Mouse (Mus musculus): ENCODE measurements around the gene Sos2. TPM values are rescaled to one million over a fixed set of nuclear protein-coding genes. Genes with fewer than 3 reads are reported as not detected.
"Not testable (repeated sequence)": the region's sequence is repeated elsewhere in the genome, so short reads cannot be mapped to it uniquely, and the experiment has no call there.

Sos2 gene
- polyA plus RNA-seq, 1 experiment from 2014 or later = 12.9 TPM

DNA sequence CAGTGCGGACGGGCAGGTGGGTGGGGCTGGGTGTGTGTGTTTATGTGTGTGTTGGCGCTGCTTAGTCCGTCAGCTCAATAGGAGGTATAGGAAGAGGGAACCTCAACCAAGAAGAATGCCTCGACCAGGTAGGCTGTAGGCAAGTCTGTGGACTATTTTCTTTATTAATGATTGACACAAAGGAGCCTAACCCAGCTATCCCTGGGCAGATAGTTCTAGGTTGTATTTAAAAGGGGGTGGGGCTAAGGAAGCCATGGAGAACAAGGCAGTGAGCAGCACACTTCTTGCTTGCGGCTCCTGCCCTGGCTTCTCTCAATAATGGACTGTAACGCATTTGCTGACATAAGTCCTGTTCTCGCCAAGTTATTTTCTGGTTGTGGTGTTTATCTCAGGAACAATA lies 32.1 kb downstream of the Sos2 start:
- Histone ChIP-seq H3K4me2 (ENCODE audit: low read length) (no peak overlapping the region), H3K4me3 (ENCODE audit: low read depth, low read length) (no peak overlapping the region), H3K9ac (ENCODE audit: low read depth, low read length) (no peak overlapping the region), H3K9me3 (replicated peaks; ENCODE audit: control insufficient read depth, low read length, poor library complexity, severe bottlenecking) (peaks cover 4% of the 10 kb centered on the region; the same call in 1 of the 2 replicates), H3K27ac (ENCODE audit: low read length) (no peak overlapping the region), H3K4me1 (ENCODE audit: control insufficient read depth, insufficient read depth, low read length) (no peaks in the 10 kb centered on the region), H3K27me3 (ENCODE audit: control insufficient read depth, insufficient read depth, low read depth, low read length) (no peaks in the 10 kb centered on the region), H3K36me3 (ENCODE audit: control insufficient read depth, insufficient read depth, low read length) (peaks cover 18% of the 10 kb centered on the region)
- ATAC-seq = no peak
- 90% methylated on average over 8 of the region's 8 CpGs for WGBS

DNA sequence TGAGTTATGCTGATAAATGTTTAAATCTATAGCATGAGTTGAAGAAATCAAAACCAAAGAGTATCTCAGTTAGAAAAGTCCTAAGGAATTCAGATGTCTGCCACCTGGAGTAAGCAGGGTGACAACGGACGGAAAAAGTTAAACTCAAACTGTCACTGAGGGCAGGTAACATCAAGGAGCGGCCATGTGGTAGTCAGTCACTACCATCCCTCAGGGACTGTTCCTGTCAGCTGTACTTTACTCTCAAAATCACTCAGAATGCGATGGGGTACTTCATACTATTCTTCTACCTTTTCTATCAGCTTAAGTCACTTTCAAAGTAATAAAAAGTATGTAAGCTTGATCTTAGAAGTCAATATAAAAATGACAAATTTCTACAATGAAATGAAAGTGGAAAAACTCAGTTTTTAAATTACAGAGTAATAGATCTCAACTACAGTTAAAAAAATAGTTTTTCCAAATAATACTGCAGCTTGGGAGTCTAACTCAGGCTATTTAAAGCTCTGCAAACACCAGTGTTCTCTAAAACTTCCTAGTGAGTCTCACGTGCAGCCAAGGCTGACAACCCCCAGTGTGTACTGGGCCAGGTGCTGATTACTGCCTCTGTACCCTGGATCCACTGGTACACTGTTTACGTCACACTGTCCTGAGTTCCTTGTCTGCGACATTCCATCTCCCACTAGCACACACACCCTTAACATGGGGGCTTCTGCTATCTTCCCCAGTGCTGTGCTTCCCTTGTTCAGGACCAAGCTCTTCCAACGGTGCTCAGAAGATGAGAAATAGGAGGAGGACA lies 35.6 kb downstream of the Sos2 start:
- peaks cover 5% of the 10 kb centered on the region; the same call in 1 of the 2 replicates for H3K36me3 ChIP-seq (ENCODE audit: control insufficient read depth, insufficient read depth, low read length)
- no peak overlapping the region for H3K27ac ChIP-seq (ENCODE audit: low read length)
- no peak overlapping the region for H3K4me2 ChIP-seq (ENCODE audit: low read length)
- no peaks in the 10 kb centered on the region for H3K9me3 ChIP-seq (replicated peaks; ENCODE audit: control insufficient read depth, low read length, poor library complexity, severe bottlenecking)
- no peaks in the 10 kb centered on the region for H3K27me3 ChIP-seq (ENCODE audit: control insufficient read depth, insufficient read depth, low read depth, low read length)
- H3K4me3 ChIP-seq (ENCODE audit: low read depth, low read length) = no peak overlapping the region
- H3K9ac ChIP-seq (ENCODE audit: low read depth, low read length) = no peak overlapping the region
- no peaks in the 10 kb centered on the region for H3K4me1 ChIP-seq (ENCODE audit: control insufficient read depth, insufficient read depth, low read length)
- 90% methylated on average over 8 of the region's 8 CpGs for WGBS
- ATAC-seq = no peak

DNA sequence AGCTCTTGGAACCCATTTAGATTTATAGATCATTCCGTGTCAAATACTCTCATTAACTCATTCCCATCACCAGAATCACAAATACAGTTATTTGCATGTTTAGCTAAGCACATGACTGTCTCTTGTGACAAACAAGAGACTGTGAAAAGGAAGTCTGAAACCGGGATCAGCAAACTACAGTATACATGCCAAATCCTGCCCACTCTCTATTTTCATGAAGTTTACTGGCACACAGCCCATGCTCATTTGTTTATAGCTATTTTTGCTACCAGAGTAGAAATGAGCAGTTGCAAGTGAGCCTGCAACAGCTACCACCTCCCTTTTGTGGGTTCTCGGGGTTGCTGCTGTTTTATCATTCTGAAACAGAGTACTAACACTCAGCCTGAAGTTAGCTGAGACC lies 36.8 kb downstream of the Sos2 start:
- Histone ChIP-seq H3K4me3 (ENCODE audit: low read depth, low read length) (no peak overlapping the region), H3K4me2 (ENCODE audit: low read length) (no peak overlapping the region), H3K4me1 (ENCODE audit: control insufficient read depth, insufficient read depth, low read length) (no peaks in the 10 kb centered on the region), H3K36me3 (ENCODE audit: control insufficient read depth, insufficient read depth, low read length) (peaks cover 5% of the 10 kb centered on the region), H3K27me3 (ENCODE audit: control insufficient read depth, insufficient read depth, low read depth, low read length) (no peaks in the 10 kb centered on the region), H3K27ac (ENCODE audit: low read length) (no peak overlapping the region), H3K9ac (ENCODE audit: low read depth, low read length) (no peak overlapping the region), H3K9me3 (replicated peaks; ENCODE audit: control insufficient read depth, low read length, poor library complexity, severe bottlenecking) (no peaks in the 10 kb centered on the region)
- no peak for ATAC-seq
- WGBS = 75% methylated on average over 3 of the region's 3 CpGs

GRCm38 (mm10) chr12:69642877-69643276 lies 38.8 kb downstream of the Sos2 start:
- peaks cover 13% of the 10 kb centered on the region for H3K36me3 ChIP-seq (ENCODE audit: control insufficient read depth, insufficient read depth, low read length)
- H3K9ac ChIP-seq (ENCODE audit: low read depth, low read length) = no peak overlapping the region
- no peak overlapping the region for H3K4me2 ChIP-seq (ENCODE audit: low read length)
- H3K27ac ChIP-seq (ENCODE audit: low read length) = no peak overlapping the region
- H3K4me1 ChIP-seq (ENCODE audit: control insufficient read depth, insufficient read depth, low read length) = no peaks in the 10 kb centered on the region
- 93% methylated on average over 5 of the region's 5 CpGs for WGBS
- ATAC-seq = no peak
- no peaks in the 10 kb centered on the region for H3K27me3 ChIP-seq (ENCODE audit: control insufficient read depth, insufficient read depth, low read depth, low read length)
- H3K9me3 ChIP-seq (replicated peaks; ENCODE audit: control insufficient read depth, low read length, poor library complexity, severe bottlenecking) = no peaks in the 10 kb centered on the region
- no peak overlapping the region for H3K4me3 ChIP-seq (ENCODE audit: low read depth, low read length)

DNA sequence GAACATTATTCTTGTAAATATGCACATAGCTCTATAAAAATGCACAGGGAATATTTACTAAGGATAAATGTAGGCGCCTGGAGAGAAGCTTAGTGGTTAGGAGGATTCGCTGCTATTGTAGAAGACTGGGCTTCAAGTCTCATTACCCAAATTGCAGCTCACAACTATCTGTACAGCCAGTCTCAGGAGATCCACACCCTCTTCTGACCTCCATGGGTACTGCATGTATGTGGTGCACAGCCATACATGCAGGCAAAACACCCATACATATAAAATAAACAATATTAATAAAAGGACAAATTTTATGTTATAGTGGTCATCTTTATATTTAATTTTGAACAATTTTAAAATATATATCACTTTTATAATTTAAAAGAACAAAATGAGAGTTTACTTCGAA lies 46.9 kb downstream of the Sos2 start:
- ATAC-seq = no peak
- H3K4me1 ChIP-seq (ENCODE audit: control insufficient read depth, insufficient read depth, low read length) = no peaks in the 10 kb centered on the region
- peaks cover 19% of the 10 kb centered on the region for H3K36me3 ChIP-seq (ENCODE audit: control insufficient read depth, insufficient read depth, low read length)
- H3K27ac ChIP-seq (ENCODE audit: low read length) = no peak overlapping the region
- 94% methylated on average over 3 of the region's 3 CpGs for WGBS
- H3K4me2 ChIP-seq (ENCODE audit: low read length) = no peak overlapping the region
- no peaks in the 10 kb centered on the region for H3K9me3 ChIP-seq (replicated peaks; ENCODE audit: control insufficient read depth, low read length, poor library complexity, severe bottlenecking)
- no peak overlapping the region for H3K4me3 ChIP-seq (ENCODE audit: low read depth, low read length)
- no peaks in the 10 kb centered on the region for H3K27me3 ChIP-seq (ENCODE audit: control insufficient read depth, insufficient read depth, low read depth, low read length)
- H3K9ac ChIP-seq (ENCODE audit: low read depth, low read length) = no peak overlapping the region

- H3K36me3 ChIP-seq (ENCODE audit: control insufficient read depth, insufficient read depth, low read length) = not testable (repeated sequence)
Measured at GRCm38 (mm10) chr12:69618590-69618989, 63.1 kb downstream of the Sos2 start.

GRCm38 (mm10) chr12:69604367-69604766 lies 77.3 kb downstream of the Sos2 start:
- WGBS = 93% methylated on average over 2 of the region's 2 CpGs
- ATAC-seq = no peak
- no peaks in the 10 kb centered on the region for H3K9me3 ChIP-seq (replicated peaks; ENCODE audit: control insufficient read depth, low read length, poor library complexity, severe bottlenecking)
- H3K9ac ChIP-seq (ENCODE audit: low read depth, low read length) = no peak overlapping the region
- no peaks in the 10 kb centered on the region for H3K4me1 ChIP-seq (ENCODE audit: control insufficient read depth, insufficient read depth, low read length)
- no peaks in the 10 kb centered on the region for H3K27me3 ChIP-seq (ENCODE audit: control insufficient read depth, insufficient read depth, low read depth, low read length)
- H3K4me2 ChIP-seq (ENCODE audit: low read length) = no peak overlapping the region
- H3K36me3 ChIP-seq (ENCODE audit: control insufficient read depth, insufficient read depth, low read length) = peaks cover 9% of the 10 kb centered on the region
- no peak overlapping the region for H3K4me3 ChIP-seq (ENCODE audit: low read depth, low read length)
- no peak overlapping the region for H3K27ac ChIP-seq (ENCODE audit: low read length)

More at GRCm38 (mm10) chr12:69618590-69618989, 63.1 kb downstream of the Sos2 start:
- H3K27me3 ChIP-seq (ENCODE audit: control insufficient read depth, insufficient read depth, low read depth, low read length); H3K4me3 ChIP-seq (ENCODE audit: low read depth, low read length); H3K9ac ChIP-seq (ENCODE audit: low read depth, low read length); H3K9me3 ChIP-seq (replicated peaks; ENCODE audit: control insufficient read depth, low read length, poor library complexity, severe bottlenecking); H3K27ac ChIP-seq (ENCODE audit: low read length); H3K4me1 ChIP-seq (ENCODE audit: control insufficient read depth, insufficient read depth, low read length); H3K4me2 ChIP-seq (ENCODE audit: low read length); ATAC-seq: not testable (repeated sequence)
- 95% methylated on average over 5 of the region's 5 CpGs for WGBS

DNA sequence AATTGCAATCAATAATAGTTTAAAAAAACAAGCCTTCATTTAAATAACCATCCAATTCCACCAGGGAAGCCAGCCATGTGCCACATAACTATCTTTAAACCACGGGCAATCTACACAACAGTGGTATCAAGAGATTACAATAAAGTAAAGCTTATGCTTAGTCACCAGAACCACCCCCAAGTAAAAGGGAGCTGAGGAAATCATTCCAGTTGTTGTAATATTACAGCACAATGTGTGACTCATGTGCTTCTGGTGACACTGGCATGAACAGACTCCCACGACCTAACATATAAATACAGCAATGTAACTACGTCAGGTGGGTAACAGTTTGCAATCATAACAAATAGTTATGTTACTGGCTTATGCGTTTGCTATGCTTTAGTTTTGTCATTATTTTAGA lies 84.2 kb downstream of the Sos2 start:
- H3K9me3 ChIP-seq (replicated peaks; ENCODE audit: control insufficient read depth, low read length, poor library complexity, severe bottlenecking) = no peaks in the 10 kb centered on the region
- no peak for ATAC-seq
- H3K27me3 ChIP-seq (ENCODE audit: control insufficient read depth, insufficient read depth, low read depth, low read length) = no peaks in the 10 kb centered on the region
- no peak overlapping the region for H3K4me3 ChIP-seq (ENCODE audit: low read depth, low read length)
- H3K36me3 ChIP-seq (ENCODE audit: control insufficient read depth, insufficient read depth, low read length) = peaks cover 7% of the 10 kb centered on the region; the same call in 1 of the 2 replicates
- H3K4me2 ChIP-seq (ENCODE audit: low read length) = no peak overlapping the region
- H3K9ac ChIP-seq (ENCODE audit: low read depth, low read length) = no peak overlapping the region
- H3K27ac ChIP-seq (ENCODE audit: low read length) = no peak overlapping the region
- WGBS = 89% methylated on average over 4 of the region's 4 CpGs
- no peaks in the 10 kb centered on the region for H3K4me1 ChIP-seq (ENCODE audit: control insufficient read depth, insufficient read depth, low read length)

- no peak for ATAC-seq
- Histone ChIP-seq H3K27ac (ENCODE audit: low read length) (no peak overlapping the region), H3K4me3 (ENCODE audit: low read depth, low read length) (no peak overlapping the region), H3K9ac (ENCODE audit: low read depth, low read length) (no peak overlapping the region), H3K9me3 (replicated peaks; ENCODE audit: control insufficient read depth, low read length, poor library complexity, severe bottlenecking) (no peaks in the 10 kb centered on the region), H3K27me3 (ENCODE audit: control insufficient read depth, insufficient read depth, low read depth, low read length) (no peaks in the 10 kb centered on the region), H3K4me2 (ENCODE audit: low read length) (no peak overlapping the region), H3K36me3 (ENCODE audit: control insufficient read depth, insufficient read depth, low read length) (peaks cover 8% of the 10 kb centered on the region), H3K4me1 (ENCODE audit: control insufficient read depth, insufficient read depth, low read length) (no peaks in the 10 kb centered on the region)
- 78% methylated on average over 5 of the region's 5 CpGs for WGBS
Measured at GRCm38 (mm10) chr12:69593130-69593529, 88.5 kb downstream of the Sos2 start.

Measured in midbrain, embryonic 16.5 days (tissue).